Mouse (Mus musculus): ENCODE data around the gene Wdr70. TPM values are rescaled to one million over a fixed set of nuclear protein-coding genes. Genes with fewer than 3 reads are reported as not detected.
"Not testable (repeated sequence)": the region's sequence is repeated elsewhere in the genome, so short reads cannot be mapped to it uniquely, and the experiment has no call there.

Wdr70 gene
- polyA plus RNA-seq (2012; ENCODE audit: insufficient read depth, insufficient read length, low replicate concordance, missing spikeins): not detected in 2 replicates

GRCm38 (mm10) chr15:8098774-8099749 is at the start of gene Wdr70:
TSS of gene Wdr70 (minus strand) at chr15:8099209.
- WGBS: 2% methylated on average over 56 of the region's 56 CpGs
- TF ChIP-seq CTCF (IDR thresholded peaks at IDR 0.05; ENCODE audit: insufficient read depth, low read depth, low read length) (peak; percentile 93), POLR2A (IDR thresholded peaks at IDR 0.05; ENCODE audit: insufficient read depth, low read depth, low read length) (peak; percentile 55)
- Histone ChIP-seq H3K4me1 (ENCODE audit: control insufficient read depth, insufficient read depth, low read length) (peaks cover 2% of the 10 kb centered on the region; the same call in 1 of the 2 replicates), H3K27ac (ENCODE audit: insufficient read depth, low read depth, low read length) (no peak within 1 kb of the TSS), H3K4me3 (ENCODE audit: insufficient read depth, low read depth, low read length) (peak within 1 kb of the TSS; percentile 73)

DNA sequence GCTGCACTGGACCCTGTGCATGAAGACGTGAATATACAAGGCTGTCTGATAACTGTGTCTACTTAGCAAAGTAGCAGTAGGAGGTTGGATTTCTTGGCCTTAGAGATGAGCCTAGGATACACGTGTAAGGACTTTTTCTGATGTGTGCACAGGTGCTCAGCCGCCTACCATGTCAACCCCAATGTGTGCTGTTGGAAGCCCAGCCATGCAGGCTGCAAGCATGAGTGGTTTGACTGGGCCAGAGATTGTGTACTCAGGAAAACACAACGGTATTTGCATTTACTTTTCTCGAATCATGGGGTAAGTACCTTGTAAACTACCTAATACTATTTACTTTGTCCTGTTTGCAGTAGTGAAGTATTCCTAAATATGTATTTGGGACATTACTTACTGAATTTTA is 36.6 kb upstream of the Wdr70 start:
- no peak for TF ChIP-seq CTCF (IDR thresholded peaks at IDR 0.05; ENCODE audit: insufficient read depth, low read depth, low read length)
- no peak for TF ChIP-seq POLR2A (IDR thresholded peaks at IDR 0.05; ENCODE audit: insufficient read depth, low read depth, low read length)
- WGBS: 93% methylated on average over 5 of the region's 5 CpGs

DNA sequence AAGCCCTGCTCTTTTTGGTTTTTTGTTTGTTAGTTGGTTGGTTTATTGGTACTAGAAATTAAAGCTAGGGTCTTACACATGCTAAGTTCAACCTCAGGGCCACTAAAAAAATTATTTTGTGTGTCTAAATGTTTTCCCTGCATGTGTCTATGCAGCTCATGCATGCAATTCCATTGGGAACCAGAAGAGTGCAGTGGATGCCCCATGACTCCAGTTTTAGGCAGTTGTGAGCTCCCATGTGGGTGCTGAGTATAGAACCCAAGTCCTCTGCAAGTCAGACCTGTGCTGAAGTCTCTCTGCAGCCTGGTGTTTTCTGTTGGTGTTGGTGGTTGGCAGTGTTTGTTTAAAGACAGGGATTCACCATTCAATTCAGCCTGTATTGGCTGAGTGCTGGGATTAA is 32.8 kb upstream of the Wdr70 start:
- H3K27ac ChIP-seq (ENCODE audit: insufficient read depth, low read depth, low read length): no peak overlapping the region
- H3K4me1 ChIP-seq (ENCODE audit: control insufficient read depth, insufficient read depth, low read length): no peaks in the 10 kb centered on the region
- H3K4me3 ChIP-seq (ENCODE audit: insufficient read depth, low read depth, low read length): no peak overlapping the region
- no peak for TF ChIP-seq POLR2A (IDR thresholded peaks at IDR 0.05; ENCODE audit: insufficient read depth, low read depth, low read length)
- TF ChIP-seq CTCF (IDR thresholded peaks at IDR 0.05; ENCODE audit: insufficient read depth, low read depth, low read length): no peak

More for the DNA sequence above, 36.6 kb upstream of the Wdr70 start:
- H3K4me3 ChIP-seq (ENCODE audit: insufficient read depth, low read depth, low read length): no peak overlapping the region
- no peaks in the 10 kb centered on the region for H3K4me1 ChIP-seq (ENCODE audit: control insufficient read depth, insufficient read depth, low read length)
- no peak overlapping the region for H3K27ac ChIP-seq (ENCODE audit: insufficient read depth, low read depth, low read length)

DNA sequence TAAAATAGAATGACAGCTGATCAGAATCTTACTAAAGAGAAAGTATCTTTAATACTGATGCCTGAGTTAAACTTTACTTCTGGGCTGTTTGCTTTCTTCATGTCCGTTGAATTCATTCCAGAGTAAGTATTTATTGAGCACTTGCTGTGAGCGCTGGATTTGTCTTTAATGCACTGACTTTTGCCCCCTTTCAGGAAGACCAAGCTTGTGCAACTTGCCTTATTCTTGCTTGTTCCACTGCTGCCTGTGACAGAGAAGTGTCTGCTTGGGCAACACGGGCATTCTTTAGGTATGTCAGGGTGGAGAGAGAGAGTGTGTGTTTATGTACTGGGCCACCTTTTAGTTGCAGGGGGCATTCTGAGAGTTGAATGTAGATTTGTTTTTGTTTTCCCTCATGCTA is 32.3 kb upstream of the Wdr70 start:
- 97% methylated on average over 3 of the region's 3 CpGs for WGBS
- Histone ChIP-seq H3K4me3 (ENCODE audit: insufficient read depth, low read depth, low read length) (no peak overlapping the region), H3K4me1 (ENCODE audit: control insufficient read depth, insufficient read depth, low read length) (no peaks in the 10 kb centered on the region), H3K27ac (ENCODE audit: insufficient read depth, low read depth, low read length) (no peak overlapping the region)
- no peak for TF ChIP-seq CTCF (IDR thresholded peaks at IDR 0.05; ENCODE audit: insufficient read depth, low read depth, low read length)
- TF ChIP-seq POLR2A (IDR thresholded peaks at IDR 0.05; ENCODE audit: insufficient read depth, low read depth, low read length): no peak

DNA sequence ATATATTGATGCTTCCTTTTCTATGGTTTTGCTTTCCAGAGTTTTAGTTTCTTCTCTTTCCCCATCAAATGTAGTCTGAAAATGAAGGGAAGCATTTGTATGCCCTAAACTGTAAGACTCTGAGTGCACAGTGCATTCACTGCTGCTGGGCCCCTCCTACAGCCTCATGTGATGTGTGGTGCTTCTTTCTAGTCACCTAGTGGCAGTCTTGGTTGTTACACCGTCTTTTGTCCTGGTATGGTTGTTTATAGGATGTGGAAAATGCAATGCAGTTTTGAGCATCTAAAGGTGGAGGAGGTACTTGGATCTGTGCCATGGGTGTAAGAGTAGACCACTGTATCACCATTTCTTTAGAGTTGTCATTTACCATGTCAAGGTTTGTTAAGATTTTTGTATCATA is 30.3 kb upstream of the Wdr70 start:
- H3K4me3 ChIP-seq (ENCODE audit: insufficient read depth, low read depth, low read length): no peak overlapping the region
- TF ChIP-seq POLR2A (IDR thresholded peaks at IDR 0.05; ENCODE audit: insufficient read depth, low read depth, low read length) (no peak), CTCF (IDR thresholded peaks at IDR 0.05; ENCODE audit: insufficient read depth, low read depth, low read length) (no peak)
- H3K27ac ChIP-seq (ENCODE audit: insufficient read depth, low read depth, low read length): no peak overlapping the region
- 70% methylated on average over 1 of the region's 1 CpGs for WGBS
- no peaks in the 10 kb centered on the region for H3K4me1 ChIP-seq (ENCODE audit: control insufficient read depth, insufficient read depth, low read length)

- Histone ChIP-seq H3K27ac (ENCODE audit: insufficient read depth, low read depth, low read length) (no peak overlapping the region), H3K4me1 (ENCODE audit: control insufficient read depth, insufficient read depth, low read length) (peaks cover 5% of the 10 kb centered on the region; the same call in 1 of the 2 replicates), H3K4me3 (ENCODE audit: insufficient read depth, low read depth, low read length) (peak overlapping the region; percentile 63; the same call in 1 of the 2 replicates)
- 2% methylated on average over 8 of the region's 8 CpGs for WGBS
- no peak for TF ChIP-seq CTCF (IDR thresholded peaks at IDR 0.05; ENCODE audit: insufficient read depth, low read depth, low read length)
- no peak for TF ChIP-seq POLR2A (IDR thresholded peaks at IDR 0.05; ENCODE audit: insufficient read depth, low read depth, low read length)
These were observed 10.8 kb upstream of the Wdr70 start for GRCm38 (mm10) chr15:8109782-8110181.

GRCm38 (mm10) chr15:8108966-8109743 is 10.1 kb upstream of the Wdr70 start, which contains the start of gene Nup155:
TSS of gene Nup155 (plus strand) at chr15:8109273.
- WGBS: under 1% methylated on average over 54 of the region's 54 CpGs

DNA sequence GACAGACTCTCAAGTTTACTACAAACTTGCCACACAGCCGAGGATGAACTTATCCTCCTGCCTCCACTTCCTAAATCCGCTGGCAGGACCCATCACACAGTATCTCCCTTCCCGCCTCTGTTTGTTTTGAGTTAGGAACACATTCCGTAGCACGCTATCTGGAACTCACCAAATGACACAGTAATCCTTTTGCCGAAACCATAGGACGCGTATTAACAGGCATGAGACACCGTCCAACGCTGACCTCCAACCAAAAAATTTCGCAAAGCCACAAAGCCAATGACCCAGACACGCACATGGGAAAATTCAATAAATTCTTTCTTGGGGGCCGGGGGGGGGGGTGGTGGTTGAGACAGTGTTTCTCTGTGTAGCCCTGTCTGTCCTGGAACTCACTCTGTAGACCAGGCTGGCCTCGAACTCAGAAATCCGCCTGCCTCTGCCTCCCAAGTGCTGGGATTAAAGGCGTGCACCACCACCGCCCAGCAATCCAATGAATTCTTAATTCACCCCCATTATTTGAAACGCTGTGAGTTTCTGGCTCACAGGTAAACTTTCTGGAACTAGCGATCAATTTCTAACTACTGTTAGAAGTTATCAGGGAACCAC is 9.5 kb upstream of the Wdr70 start:
- 57% methylated on average over 19 of the region's 19 CpGs for WGBS
- Histone ChIP-seq H3K4me3 (ENCODE audit: insufficient read depth, low read depth, low read length) (peak overlapping the region; percentile 63), H3K4me1 (ENCODE audit: control insufficient read depth, insufficient read depth, low read length) (peaks cover 5% of the 10 kb centered on the region; the same call in 1 of the 2 replicates), H3K27ac (ENCODE audit: insufficient read depth, low read depth, low read length) (no peak overlapping the region)
- no peak for TF ChIP-seq POLR2A (IDR thresholded peaks at IDR 0.05; ENCODE audit: insufficient read depth, low read depth, low read length)
- TF ChIP-seq CTCF (IDR thresholded peaks at IDR 0.05; ENCODE audit: insufficient read depth, low read depth, low read length): no peak

More at GRCm38 (mm10) chr15:8108966-8109743, 10.1 kb upstream of the Wdr70 start, which contains the start of gene Nup155:
- Histone ChIP-seq H3K4me1 (ENCODE audit: control insufficient read depth, insufficient read depth, low read length) (peaks cover 5% of the 10 kb centered on the region; the same call in 1 of the 2 replicates), H3K27ac (ENCODE audit: insufficient read depth, low read depth, low read length) (no peak within 1 kb of the TSS), H3K4me3 (ENCODE audit: insufficient read depth, low read depth, low read length) (peak within 1 kb of the TSS; percentile 63)
- TF ChIP-seq POLR2A (IDR thresholded peaks at IDR 0.05; ENCODE audit: insufficient read depth, low read depth, low read length) (peak; percentile 40; the same call in 1 of the 2 replicates), CTCF (IDR thresholded peaks at IDR 0.05; ENCODE audit: insufficient read depth, low read depth, low read length) (no peak)

DNA sequence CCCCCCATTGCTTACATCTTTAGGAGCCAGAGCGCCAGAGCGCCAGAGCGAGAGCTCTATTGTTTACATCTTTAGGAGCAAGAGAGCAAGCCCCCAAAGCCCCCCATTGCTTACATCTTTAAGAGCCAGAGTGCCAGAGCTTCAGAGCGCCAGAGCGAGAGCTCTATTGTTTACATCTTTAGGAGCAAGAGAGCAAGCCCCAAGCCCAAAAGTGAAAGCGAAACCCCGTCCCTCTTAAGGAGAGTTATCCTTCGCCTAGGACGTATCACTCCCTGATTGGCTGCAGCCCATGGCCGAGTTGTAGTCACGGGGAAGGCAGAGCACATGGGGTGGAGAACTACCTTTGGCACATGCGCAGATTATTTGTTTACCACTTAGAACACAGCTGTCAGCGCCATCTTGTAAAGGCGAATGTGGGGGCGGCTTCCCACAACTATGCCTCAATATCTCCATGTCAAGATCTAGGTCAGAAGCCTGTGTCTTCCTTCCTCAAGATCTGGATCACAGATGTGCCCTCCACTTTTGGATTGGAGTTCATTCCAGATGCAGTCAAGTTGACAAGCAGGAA is 3.0 kb upstream of the Wdr70 start:
- not testable (repeated sequence) for H3K4me1 ChIP-seq (ENCODE audit: control insufficient read depth, insufficient read depth, low read length); H3K27ac ChIP-seq (ENCODE audit: insufficient read depth, low read depth, low read length); H3K4me3 ChIP-seq (ENCODE audit: insufficient read depth, low read depth, low read length)
- WGBS: 91% methylated on average over 15 of the region's 15 CpGs

Data from olfactory bulb, adult 2 months (tissue).